In the genomic region with DNA sequence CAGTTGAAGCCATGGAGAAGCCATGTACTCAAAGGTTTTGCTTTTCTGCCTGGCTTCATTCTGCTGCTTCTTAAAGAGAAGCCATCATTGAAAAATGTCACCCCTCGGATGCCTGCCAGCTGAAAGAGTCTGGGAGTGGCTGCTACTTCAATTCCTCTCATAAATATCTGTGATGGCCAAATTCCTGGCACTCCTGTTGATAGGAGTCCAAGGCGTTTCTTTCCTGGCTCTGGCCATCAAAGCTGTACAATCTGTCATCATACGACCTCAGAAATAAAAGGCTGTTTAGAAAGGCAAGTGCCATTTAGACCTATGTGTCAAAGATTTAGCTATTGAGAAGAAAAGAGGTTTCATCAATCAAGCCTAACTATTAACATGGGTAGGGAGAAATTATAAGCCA, we compare ENCODE assay signal across 10 mouse cellular contexts. TPM values are rescaled to one million over a fixed set of nuclear protein-coding genes. Genes with fewer than 3 reads are reported as not detected.
DNase-seq lines count a peak whose midpoint lies in the region; ATAC-seq and TF ChIP-seq lines count a peak whose summit lies in the region.
"Had no signal": no experiment of that assay in that cellular context is flagged by ENCODE, and none has a peak within 500 bp of the region (broad histone marks: within the 10 kb centered on the region; RNA-seq: fewer than 3 reads in every experiment).

No protein-coding gene starts in this region.

- H3K9me3 ChIP-seq in hindbrain, embryonic 13.5 days = no peaks in the 10 kb centered on the region
- H3K9me3 ChIP-seq: intestine, embryonic 15.5 days had no signal

- H3K4me2 ChIP-seq in hindbrain, embryonic 13.5 days = no peak overlapping the region
- H3K4me2 ChIP-seq: intestine, embryonic 15.5 days had no signal

- TF ChIP-seq CTCF in left cerebral cortex, adult 2 months (IDR thresholded peaks at IDR 0.05) = no peak

- H3K27ac ChIP-seq in left cerebral cortex, adult 2 months = no peak overlapping the region
- no peak overlapping the region for H3K27ac ChIP-seq in hindbrain, embryonic 13.5 days
- H3K27ac ChIP-seq: intestine, embryonic 15.5 days; macrophage had no signal

- H3K9ac ChIP-seq in hindbrain, embryonic 13.5 days = no peak overlapping the region
- H3K9ac ChIP-seq: intestine, embryonic 15.5 days had no signal

- no peak for ATAC-seq in cerebellum, adult (ENCODE audit: insufficient number of reproducible peaks, low FRiP score, low TSS enrichment)
- ATAC-seq in hindbrain, embryonic 13.5 days (ENCODE audit: low FRiP score) = no peak
- no peak for ATAC-seq in erythroblast, adult 5-6 weeks (replicated peaks; ENCODE audit: low FRiP score, poor library complexity, severe bottlenecking)
- ATAC-seq: intestine, embryonic 15.5 days had no signal

- H3K4me3 ChIP-seq in left cerebral cortex, adult 2 months = no peak overlapping the region
- no peak overlapping the region for H3K4me3 ChIP-seq in hindbrain, embryonic 13.5 days
- H3K4me3 ChIP-seq: intestine, embryonic 15.5 days had no signal

- 70% methylated on average over 3 of the region's 3 CpGs for WGBS in hindbrain, embryonic 13.5 days

- no peaks in the 10 kb centered on the region for H3K27me3 ChIP-seq in hindbrain, embryonic 13.5 days
- H3K27me3 ChIP-seq: intestine, embryonic 15.5 days had no signal

- no peaks in the 10 kb centered on the region for H3K36me3 ChIP-seq in hindbrain, embryonic 13.5 days
- H3K36me3 ChIP-seq: intestine, embryonic 15.5 days had no signal

- peak; percentile 81 for DNase-seq in cerebellum, postnatal 10 days
- DNase-seq in left cerebral cortex, postnatal 4 days = peak; percentile 22
- DNase-seq in left cerebral cortex, adult 2 months (ENCODE audit: extremely low spot score in 1 of 2, low spot score in 2 of 2) = no peak
- DNase-seq in kidney, postnatal 14 days = peak; percentile 41
- no peak for DNase-seq in spleen, postnatal 10 days (ENCODE audit: low spot score in 2 of 2)

- intact Hi-C loops in left cerebral cortex, postnatal 4 days (cut with DNase I) = no loop called here
- intact Hi-C loops in left cerebral cortex, adult 2 months (cut with DNase I) = no loop called here

- H3K4me1 ChIP-seq in hindbrain, embryonic 13.5 days (replicated peaks) = no peaks in the 10 kb centered on the region
- H3K4me1 ChIP-seq: intestine, embryonic 15.5 days had no signal

RNA-seq across cellular contexts. Expression of a gene that starts 49.6 kb away (rescaled TPM):
- total RNA-seq in left cerebral cortex, postnatal 4 days (2021) = 10 to 100 TPM in 1 of 2 experiments, 1 to 10 TPM in 1; 9.0 to 11.4 TPM
- total RNA-seq in left cerebral cortex, adult 2 months (2021) = 10 to 100 TPM; 50.3 to 61.4 TPM
- 2.4 TPM in 2 replicates for polyA plus RNA-seq in hindbrain, embryonic 13.5 days (2015; fragmentation: Nextera tagmentation; extraction: Ambion mirVana)
- 3.8 TPM in 1 of 2 replicates, not detected in the other for total RNA-seq in erythroblast, adult 5-6 weeks (2015; ENCODE audit: low replicate concordance)
- 0.84 TPM in 1 of 2 replicates, not detected in the other for total RNA-seq in erythroblast, adult 5-6 weeks (2017; ENCODE audit: low replicate concordance)

Comparison
In these comparisons a context has a peak if more than half of its experiments do, and no peak if none do; other contexts are left out.
1. DNase-seq: peak in cerebellum, postnatal 10 days (2 of 2), left cerebral cortex, postnatal 4 days (single experiment) and kidney, postnatal 14 days (single experiment); none in left cerebral cortex, adult 2 months (0 of 2) and spleen, postnatal 10 days (0 of 2).